Mouse (Mus musculus) embryonic stem cell, embryonic (primary cell): ENCODE measurements around the gene Dock11.

Experiments used
- CTCF ChIA-PET, 4 experiments: fragments of 300-600 bp in 2 of 4; fragments of 350-600 bp in 2 of 4; sonication (Branson Sonifier 250); formaldehyde crosslinking; loops; one replicate each; lab custom pipeline; 2022; ENCODE audit warnings: inconsistent platforms in 2 of 4; lab: Charles Lee
- POLR2A ChIA-PET, 4 experiments: fragments of 300-600 bp in 2 of 4; fragments of 350-600 bp in 2 of 4; sonication (Branson Sonifier 250); formaldehyde crosslinking; loops; one replicate each; lab custom pipeline; 2022; ENCODE audit warnings: antibody characterized with exemption in 4 of 4, inconsistent platforms in 1 of 4; lab: Charles Lee

Gene Dock11

DNA sequence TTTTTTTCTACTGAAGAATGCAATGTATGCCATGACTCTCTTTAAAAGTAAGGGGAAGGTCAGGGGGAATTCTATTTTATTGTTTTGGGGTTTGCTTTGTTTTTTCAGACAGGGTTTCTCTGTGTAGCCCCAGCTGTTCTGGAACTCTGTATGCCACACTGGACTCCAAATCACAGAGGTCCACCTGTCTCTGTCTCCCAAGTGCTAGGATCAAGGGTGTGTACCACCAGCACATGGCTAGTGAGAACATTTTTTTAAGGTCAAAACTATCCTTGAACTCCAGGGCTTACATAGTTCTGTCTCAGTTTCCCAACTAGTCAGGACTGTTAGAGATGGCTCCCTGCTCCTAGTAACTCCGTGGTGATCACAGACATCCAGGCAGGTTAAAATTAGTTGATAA is 43.3 kb downstream of the Dock11 start:
- ChIA-PET CTCF (no interaction called here), POLR2A (no interaction called here)

DNA sequence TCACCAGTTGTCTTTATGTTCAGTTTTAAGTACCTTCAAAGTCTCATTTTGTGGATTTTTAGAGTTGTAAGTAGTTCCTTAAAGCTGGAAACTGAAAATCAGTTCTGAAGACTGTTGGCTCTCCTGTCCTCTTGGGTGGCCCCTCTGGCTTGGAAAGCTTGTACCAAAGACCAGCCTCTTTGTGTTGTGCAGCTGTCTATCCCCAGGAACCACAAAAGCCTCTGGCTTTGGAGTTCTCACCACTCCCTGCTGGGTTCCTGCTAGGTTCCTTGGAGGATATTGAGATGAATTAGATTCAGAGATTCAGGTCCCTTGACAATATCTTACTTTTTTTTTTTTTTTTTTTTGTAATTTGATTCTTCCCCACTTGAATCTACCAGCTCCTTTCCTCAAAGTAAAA is 44.3 kb downstream of the Dock11 start:
- CTCF ChIA-PET: no interaction called here
- POLR2A ChIA-PET: no interaction called here

DNA sequence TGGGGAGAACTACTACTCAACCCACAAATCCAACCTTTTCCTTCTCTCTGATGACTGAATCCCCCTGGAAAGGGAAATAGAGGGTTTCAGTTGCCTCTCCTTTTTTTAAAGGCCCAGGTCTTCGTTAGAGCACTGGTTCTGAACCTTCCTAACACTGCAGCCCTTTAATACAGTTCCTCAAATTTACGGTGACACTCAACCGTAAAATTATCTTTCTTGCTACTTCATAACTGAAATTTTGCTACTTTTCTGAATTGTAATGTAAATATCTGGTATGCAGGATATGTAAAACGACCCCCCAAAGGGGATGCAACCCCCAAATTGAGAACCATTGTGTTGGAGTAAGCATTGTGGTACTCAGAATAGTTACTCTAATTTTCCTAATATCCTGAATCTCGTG is 49.5 kb downstream of the Dock11 start:
- ChIA-PET POLR2A (no interaction called here), CTCF (no interaction called here)

DNA sequence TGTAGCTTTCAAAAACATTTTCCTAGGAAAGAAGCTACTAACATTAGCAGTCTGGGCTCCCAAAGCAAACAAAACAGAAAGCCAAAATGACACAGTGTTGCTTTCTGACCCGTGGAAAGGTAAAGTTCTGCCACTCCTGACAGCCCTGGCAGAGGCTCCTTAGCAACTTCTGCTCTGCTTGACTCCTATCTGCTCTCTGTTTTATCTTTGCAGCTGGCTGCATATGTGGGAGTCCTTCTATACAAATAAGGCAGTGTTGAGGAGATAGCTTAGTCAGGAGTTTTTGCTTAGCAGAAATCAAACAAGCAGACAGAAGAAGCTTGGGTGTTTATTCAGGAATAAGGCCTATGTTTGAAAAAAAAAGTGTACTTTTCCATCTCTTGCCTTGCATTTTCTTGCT is 57.8 kb downstream of the Dock11 start:
- ChIA-PET CTCF (no interaction called here), POLR2A (no interaction called here)

DNA sequence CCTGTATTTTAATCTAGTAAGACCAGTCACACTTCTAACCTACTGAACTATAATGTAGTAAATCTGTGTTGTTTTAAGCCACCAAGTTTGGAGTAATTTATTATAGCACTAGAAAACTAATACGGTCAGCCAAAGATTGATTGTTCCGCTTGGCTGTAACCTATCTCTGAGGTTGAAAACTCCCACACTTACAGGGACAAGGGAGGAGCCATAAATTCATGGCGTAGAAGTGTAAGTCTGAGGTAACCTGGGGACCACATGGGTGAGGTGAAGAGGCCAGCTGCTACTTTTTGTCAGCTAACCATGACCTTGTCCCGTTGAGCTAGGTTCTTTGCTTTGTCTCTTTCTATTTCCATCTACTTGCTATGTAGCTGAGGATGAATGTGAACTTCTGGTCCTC is 61.5 kb downstream of the Dock11 start:
- ChIA-PET CTCF (no interaction called here), POLR2A (no interaction called here)

DNA sequence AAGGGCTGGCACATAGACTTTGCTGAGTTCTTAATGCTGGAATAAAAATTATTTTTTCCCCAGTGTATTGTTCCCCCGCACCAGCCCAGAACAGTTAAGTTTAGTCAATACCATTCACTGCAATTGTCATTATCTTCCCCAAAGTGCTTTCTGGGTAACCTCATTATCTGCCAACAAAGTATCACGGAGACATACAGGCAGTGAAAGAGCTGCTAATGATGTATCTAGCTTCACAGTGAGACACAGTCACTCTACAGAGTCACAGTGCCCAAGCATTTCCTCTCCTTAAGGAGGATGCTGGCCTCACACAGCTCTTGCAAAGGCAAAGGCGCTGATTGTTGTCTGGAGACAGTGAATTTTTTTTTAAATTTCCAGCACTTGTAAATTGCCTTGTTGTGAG is 63.3 kb downstream of the Dock11 start:
- POLR2A ChIA-PET: no interaction called here
- CTCF ChIA-PET: no interaction called here

DNA sequence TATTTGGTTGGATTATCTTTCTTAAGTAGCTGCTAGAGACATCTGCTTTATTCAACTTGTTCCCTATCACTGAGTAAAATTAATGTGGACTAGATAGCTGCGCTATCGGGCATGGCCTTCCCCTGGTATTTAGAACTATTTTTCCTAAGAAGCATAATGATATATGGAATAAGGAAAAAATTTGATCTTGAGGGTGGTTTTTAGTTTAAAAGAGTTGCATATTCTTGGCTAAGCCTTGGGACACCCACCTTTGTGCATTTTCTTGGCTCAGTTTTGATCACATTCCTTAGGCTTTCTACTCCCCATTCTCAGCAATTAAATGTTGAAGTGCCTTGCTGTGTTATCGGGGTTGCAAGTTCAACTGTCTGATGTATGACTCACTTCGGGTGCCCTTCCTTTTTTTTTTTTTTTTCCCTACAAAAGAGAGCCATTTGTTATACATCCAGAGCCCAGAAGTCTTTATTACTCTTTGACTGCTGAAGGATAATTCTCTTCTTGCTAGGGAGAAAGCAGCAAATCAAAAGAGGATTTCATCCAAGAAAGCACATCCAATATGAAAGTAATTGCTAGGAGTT is 64.0 kb downstream of the Dock11 start:
- POLR2A ChIA-PET: no interaction called here
- CTCF ChIA-PET: interaction anchor here in 1 of 4 experiments (0.6 kb wide), 1 partner anchor 118 kb away, joined by 4 read pairs; no protein-coding TSS in a partner anchor

DNA sequence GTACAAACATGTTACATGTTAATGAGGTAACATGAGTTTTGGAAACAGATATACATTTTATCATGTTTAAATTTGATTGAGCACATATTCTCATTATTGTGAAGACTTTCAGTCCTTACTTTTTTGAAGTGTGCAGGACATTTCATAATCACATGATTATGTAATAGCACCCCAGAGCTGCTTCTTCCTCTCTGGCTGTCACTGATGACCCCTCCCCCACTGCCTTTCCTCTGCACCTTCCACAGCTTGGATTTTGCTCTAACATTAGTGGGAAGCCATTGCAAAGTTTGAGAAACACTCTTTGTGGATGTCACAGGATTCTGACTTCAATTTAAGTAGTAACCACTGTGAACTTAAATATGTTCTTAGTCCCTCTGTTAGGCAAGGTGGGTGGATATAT is 67.6 kb downstream of the Dock11 start:
- ChIA-PET POLR2A (no interaction called here), CTCF (no interaction called here)

DNA sequence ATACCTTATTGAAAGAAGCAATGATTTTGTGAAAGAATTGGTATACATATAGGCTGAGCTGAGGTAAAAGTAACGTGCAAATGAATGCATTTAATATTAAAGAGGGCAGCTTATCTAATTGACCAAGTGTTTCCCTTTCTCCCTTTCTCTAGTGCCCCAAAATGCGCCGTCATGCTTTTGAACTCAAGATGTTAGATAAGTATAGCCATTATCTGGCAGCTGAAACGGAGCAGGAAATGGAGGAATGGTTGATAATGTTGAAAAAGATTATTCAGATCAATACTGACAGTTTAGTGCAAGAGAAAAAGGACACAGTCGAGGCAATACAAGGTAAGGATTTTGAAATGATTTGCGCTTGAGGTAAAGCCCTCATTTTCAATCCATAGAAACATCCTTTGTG is 74.5 kb downstream of the Dock11 start:
- POLR2A ChIA-PET: no interaction called here
- CTCF ChIA-PET: interaction anchor here in 1 of 4 experiments (0.6 kb wide), 1 partner anchor 19 kb away, joined by 3 read pairs; no protein-coding TSS in a partner anchor

DNA sequence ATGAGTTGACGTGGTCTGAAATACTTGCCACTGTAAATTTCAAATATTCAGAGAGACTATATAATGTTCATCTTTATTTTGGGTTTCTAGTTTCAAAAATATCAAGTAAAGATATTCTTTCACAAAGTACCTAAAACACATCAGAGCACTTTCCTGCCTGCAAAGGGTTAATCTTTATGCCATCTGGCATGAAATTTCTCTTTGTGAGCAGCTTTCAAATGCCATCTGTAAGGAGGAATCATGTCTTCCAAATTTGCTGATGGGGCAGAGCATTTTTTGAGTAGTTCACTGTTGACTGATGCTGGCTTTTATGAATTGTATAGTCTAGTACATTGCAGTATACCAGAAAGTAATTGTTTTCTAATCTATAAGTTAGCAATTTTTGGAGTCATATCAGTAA is 80.6 kb downstream of the Dock11 start:
- ChIA-PET CTCF (no interaction called here), POLR2A (no interaction called here)

DNA sequence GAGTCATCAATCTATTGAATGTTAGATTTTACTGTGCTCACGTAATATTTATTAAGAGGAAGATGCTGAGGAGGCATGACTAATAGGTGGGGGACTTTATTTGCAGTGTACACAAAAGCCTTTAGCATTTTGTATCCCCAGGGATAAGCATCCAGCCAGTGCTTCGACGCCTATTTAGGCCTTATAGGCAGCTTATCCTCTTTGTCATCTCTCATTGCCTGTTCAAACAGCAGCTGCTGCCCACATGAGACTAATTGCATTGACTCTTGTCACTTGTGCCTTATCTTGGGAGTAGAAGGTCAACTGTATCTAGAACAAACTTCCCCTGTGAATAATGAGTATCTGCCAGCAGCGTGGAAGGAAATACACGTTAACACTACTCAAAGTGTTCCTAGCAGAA is 88.0 kb downstream of the Dock11 start:
- CTCF ChIA-PET: no interaction called here
- POLR2A ChIA-PET: no interaction called here

DNA sequence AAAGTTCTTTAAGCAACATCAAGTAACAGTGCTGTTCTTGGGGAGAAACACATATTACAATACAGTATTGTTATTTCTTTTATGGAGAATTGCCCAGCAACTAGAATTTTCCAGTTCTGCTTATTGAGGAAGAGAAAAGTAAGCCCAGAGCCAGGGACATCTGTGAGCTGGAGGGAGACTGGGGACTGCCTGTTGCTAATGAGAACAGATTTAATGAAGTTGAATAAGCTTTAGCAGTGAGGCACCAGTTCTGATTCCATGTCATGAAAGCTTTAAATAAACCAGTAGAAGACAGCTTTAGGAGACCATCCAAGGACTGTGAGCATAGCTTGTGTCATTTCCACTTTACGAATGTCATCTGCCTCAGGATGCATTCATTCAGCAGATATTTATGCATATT is 99.3 kb downstream of the Dock11 start:
- POLR2A ChIA-PET: no interaction called here

DNA sequence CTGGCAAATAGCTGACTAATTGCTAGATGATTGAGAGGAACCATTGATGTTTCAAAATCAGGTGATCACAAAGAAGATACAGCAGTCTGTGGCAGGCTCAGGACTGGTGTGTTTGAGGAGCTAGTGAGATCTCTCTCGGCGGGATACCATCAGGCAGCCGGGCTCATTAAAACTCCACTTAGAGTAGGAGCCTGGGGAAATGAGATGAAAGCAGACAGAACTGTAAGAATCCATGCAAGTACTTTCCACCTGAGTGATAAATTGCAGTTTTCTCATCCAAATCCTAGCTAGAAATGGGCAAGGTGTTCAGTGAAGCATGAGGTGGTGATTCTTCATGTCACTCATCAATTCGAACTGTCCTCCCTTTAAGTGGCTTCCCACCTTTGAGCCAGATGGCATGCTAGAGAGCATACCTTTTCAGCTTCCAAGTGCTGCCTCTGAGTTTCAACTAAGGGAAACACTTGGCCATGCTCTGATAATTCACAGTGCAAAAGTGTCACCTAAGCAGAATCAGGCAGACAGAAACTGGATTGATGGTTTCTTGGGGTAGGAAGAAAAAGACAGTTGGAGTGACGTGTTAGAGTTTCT is 102.0 kb downstream of the Dock11 start:
- ChIA-PET POLR2A (no interaction called here), CTCF (no interaction called here)

More for the DNA sequence above, 99.3 kb downstream of the Dock11 start:
- CTCF ChIA-PET: interaction anchor here in 1 of 4 experiments (0.6 kb wide), 1 partner anchor 99 kb away, joined by 5 read pairs; no protein-coding TSS in a partner anchor

DNA sequence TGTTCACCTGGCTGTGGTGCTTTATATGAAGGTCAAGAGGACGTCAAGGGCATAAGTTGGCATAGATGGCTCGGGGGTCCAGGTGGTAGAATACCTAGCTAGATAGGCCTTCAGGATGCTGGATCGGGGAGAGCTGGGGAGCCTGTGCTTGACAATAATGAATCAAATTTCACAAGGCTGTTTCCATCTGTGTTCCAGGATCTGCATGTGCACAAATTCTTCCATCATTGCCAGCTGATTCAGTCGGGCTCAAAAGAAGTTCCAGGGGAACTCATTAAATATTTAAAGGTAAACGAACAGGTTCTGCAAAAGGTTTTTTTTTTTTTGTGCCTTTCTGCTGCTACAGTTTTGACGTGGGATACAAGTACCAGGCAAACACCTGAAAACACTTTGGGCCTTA is 105.6 kb downstream of the Dock11 start:
- CTCF ChIA-PET: no interaction called here
- POLR2A ChIA-PET: no interaction called here

DNA sequence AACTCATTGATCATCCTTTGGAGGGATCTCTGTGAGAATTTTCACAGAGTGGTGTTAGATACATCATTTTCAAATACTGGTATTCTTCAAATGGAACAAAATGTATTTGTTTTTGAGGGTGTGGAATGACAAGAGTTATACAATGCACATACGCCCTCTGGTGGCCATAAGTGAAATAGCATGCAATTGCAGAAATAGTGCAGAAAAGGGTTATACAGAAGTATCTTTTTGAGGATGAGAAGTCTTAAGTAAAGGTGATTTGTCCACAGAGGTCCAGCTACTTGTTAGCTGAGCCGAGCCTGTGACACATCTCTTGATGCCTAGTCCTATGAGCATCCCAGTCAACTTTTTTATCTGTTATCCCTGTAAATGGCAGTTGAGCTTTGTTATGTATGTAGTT is 108.4 kb downstream of the Dock11 start:
- POLR2A ChIA-PET: no interaction called here
- CTCF ChIA-PET: interaction anchor here in 3 of 4 experiments (0.6 to 1.2 kb wide), 4 partner anchors 162 to 358 kb away, joined by 3 to 5 read pairs (median 4); no protein-coding TSS in a partner anchor

DNA sequence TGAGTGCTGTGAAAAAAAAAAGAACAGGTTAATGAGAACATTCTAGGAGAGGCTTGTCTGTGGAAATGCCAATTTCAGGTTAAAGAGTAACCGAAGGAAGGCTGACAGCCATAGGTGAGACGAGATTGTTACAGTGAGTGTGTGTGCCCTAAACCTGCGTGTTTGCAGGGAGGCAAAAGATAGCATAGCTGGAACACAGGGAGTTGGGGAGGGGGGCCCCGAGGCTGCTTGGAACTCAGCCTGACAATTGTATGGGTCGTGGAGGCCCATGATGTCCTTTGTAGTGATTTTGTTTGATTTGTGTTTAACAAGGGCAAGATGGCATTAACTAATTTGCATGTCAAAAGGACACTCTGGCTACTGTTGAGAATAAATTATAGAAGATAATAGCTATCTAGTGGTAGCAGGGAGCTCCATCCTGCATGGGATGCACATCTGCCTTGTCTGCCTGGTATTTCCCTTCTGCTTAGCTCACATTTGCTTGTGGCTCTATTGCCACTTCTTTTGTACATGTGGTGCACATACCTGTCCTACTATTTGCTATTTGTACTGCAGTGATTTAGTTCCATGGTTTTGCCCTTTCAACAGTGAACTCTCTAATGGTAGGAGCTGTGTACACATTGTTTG is 109.3 kb downstream of the Dock11 start:
- POLR2A ChIA-PET: interaction anchor here in 1 of 4 experiments (1.1 to 1.5 kb wide), 2 partner anchors 109 to 209 kb away, joined by 3 read pairs; partner anchors contain the start of gene Dock11
- CTCF ChIA-PET: interaction anchor here in 2 of 4 experiments (0.6 to 0.8 kb wide), 2 partner anchors 163 to 186 kb away, joined by 3 read pairs; no protein-coding TSS in a partner anchor

DNA sequence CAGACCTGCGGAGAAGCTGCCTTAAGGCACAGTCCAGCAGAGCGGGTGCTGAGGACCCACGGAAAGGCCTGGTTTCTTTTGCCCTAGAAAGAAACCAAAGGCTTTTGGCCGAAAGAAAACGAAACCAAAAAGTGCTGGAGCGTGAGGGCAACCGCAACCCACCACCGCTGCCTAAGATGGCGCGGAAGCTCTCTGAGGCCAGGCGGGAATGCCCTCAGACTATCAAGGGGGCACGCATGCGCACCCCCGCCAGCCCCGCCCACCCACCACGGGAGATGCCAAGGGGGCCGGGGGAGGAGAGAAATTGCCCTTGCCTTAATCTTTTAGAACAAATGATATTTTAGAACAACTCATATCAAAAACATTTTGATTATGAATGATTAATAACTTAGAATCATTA is 137.0 kb downstream of the Dock11 start:
- POLR2A ChIA-PET: interaction anchor here in 1 of 4 experiments (1.3 kb wide), 1 partner anchor 137 kb away, joined by 4 read pairs; the partner anchor contains the start of gene Dock11
- CTCF ChIA-PET: interaction anchor here in 2 of 4 experiments (0.6 kb wide), 2 partner anchors 16 to 183 kb away, joined by 3 read pairs; no protein-coding TSS in a partner anchor

DNA sequence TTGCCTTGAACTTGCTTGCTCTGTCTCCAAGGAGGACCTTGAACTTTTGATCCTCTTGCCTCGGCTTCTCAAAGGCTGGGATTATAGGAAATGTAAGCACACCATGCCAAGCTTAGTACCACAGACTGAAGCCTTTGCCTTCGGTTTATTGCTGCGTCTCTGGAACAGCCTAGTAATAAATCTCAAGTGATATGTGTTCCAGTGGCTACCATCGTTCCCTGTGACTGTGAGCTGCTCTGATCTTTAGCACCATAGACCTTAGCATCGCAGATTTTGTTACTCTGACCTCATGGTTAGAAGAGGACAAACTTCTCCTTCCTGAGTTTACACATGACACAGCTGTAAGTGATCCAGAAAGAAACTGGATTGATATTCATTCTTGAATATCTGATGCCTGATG is 142.5 kb downstream of the Dock11 start:
- CTCF ChIA-PET: no interaction called here
- POLR2A ChIA-PET: no interaction called here

DNA sequence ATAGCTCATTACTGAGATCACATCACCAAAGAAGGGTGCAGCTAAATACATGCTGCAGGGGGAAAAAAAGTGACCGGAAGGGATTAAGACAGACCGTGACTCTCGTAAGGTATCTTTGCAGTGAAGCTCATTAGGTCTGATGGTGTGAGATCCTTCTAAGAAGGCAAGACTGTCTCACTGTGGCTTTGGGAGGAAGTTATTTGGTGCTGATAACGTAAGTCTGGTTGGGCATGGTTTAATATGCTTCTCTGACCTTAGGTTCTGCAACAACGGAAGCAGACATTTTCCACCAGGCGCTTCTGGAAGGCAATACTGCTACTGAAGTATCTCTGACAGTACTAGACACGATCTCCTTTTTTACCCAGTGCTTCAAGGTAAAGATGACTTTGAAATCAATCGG is 145.4 kb downstream of the Dock11 start:
- ChIA-PET POLR2A (no interaction called here), CTCF (no interaction called here)

DNA sequence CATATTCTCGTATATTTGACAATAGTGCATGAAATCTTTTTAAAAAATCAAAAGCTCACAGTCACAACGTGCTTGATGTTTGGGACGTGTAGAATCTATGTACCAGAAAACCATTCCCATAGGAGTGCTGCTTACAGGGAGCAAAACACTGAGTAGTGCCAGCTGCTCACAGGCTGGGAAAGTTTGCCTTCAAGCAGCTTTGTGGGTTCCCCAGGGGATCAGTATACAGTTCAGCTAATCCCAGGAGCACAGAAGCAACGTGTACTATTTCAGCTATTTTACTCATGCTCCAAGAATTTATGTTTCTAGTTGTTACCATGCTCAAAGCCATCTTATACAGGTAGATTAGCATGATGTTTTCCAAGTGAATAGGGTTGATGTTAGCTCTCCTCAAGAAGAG is 157.1 kb downstream of the Dock11 start:
- CTCF ChIA-PET: no interaction called here
- POLR2A ChIA-PET: no interaction called here

DNA sequence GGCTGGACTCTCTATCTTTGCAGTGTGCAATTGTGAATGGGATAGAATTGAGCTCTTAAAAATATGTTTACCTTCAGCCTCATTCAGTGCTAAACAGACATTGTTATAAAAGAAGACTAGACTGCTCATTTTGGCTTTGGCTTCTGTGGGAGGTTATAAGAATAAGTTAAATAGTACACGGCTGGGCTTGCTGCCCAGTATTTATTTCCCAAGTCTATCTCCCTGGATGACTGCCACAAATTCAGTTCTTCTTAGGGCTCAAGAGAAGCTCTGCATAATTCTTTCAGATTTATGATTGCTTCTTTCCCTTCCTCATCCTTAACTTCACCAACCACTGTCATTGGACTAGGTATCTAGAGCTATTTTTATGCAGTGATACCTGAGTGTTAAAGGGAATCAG is 158.8 kb downstream of the Dock11 start:
- POLR2A ChIA-PET: no interaction called here
- CTCF ChIA-PET: no interaction called here
